Mouse (Mus musculus): ENCODE measurements around the gene Lnx1.

The Lnx1 gene

DNA sequence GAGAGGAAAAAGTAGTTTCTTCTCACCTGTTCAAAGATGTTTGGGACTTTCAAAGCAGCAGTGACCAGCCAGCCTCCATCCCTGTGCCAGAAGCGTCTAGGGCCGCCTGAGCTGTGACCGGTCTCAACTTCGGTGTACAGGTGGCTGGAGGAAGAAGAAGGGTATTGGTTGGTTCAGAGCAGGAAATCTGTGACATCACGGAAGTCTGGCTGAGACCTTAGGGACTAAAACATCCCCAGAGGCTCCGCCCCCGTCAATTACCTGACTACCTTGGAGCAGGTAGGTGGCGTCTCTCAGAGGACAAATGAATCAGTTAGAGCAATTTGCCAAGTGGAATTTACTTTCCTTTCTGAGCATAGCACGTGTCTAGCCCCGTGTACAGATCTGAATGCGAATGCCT lies at the start of gene Lnx1:
Lnx1 (minus strand) TSS at position 147 of the 400 bp plus-strand sequence.
- DNase-seq (ENCODE audit: low spot score in 2 of 2), result no peak

DNA sequence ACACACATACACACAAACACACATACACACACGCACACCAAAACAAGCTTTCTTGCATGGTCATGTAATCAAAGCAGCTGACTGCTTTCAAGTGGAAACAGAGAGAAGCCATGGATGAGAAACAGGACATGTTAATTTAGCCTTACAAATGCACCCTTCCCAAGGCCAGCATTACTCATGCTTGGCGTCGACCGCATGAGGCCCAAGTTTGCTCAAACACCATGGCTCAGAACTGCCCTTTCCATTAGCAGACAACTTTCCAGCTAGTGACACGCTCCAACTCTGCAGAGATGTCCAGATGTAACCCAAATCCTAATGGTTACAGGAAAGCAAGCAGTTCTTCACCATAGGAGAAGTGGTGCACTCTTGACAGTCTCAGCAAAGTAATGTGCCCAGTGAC lies 47.8 kb upstream of the Lnx1 start:
- no peak for DNase-seq (ENCODE audit: low spot score in 2 of 2)

DNA sequence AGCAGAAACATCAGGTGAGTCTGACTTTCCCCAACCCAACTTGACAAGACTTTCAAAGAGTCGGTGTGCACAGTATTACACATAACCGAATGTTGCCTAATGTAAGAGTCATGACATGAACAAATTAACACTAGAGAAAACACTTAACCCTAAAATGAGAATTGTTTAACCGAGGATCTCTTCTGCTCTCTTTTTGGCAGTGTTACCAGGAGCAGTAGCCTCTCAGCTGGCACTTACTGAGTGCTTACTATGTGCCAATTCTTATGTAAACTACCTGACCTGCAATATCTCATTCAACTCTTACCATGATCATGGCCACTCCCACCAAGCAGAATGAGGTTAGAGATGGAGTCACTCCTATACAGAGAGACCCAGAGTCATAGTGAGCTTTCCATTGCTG lies 44.8 kb upstream of the Lnx1 start:
- no peak for DNase-seq (ENCODE audit: low spot score in 2 of 2)

DNA sequence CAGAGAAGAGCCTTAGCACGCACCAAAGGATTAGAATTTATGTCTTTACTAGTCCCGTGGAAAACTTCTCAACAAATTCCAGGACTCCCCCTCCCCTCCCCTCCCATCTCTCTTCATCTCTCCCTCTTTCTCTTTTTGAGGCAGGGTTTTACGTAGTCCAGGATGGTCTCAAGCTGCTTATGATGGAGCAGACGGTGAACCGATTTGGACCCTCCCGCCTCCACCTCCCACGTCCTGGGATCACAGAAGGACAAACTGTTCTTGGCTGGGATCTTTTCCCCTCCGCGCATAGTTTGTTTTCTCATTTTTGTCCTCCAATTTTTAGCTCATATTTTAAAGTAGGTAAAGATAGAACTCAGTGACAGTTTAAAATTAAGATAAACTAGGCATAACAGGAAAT lies 38.2 kb upstream of the Lnx1 start:
- no peak for DNase-seq (ENCODE audit: low spot score in 2 of 2)

DNA sequence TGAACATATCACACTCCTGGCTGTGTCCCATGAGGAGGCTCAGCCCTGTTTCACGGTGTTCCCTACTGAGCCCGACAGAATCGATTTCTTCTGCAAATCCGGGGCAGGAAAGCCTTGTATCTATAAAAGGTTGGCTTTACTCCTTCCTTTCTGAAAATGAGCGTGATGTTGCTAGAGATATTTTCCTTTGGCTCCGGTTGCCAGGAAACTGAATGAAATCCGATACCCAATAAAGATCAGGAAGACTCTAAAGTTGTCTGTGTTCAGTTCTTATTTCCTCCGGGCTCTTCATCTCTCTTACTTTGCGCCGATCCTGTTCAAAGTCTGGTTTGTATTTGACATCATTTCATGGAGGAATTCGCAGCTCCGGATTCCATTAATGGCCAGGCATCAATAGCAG lies 36.7 kb upstream of the Lnx1 start:
- no peak for DNase-seq (ENCODE audit: low spot score in 2 of 2)

DNA sequence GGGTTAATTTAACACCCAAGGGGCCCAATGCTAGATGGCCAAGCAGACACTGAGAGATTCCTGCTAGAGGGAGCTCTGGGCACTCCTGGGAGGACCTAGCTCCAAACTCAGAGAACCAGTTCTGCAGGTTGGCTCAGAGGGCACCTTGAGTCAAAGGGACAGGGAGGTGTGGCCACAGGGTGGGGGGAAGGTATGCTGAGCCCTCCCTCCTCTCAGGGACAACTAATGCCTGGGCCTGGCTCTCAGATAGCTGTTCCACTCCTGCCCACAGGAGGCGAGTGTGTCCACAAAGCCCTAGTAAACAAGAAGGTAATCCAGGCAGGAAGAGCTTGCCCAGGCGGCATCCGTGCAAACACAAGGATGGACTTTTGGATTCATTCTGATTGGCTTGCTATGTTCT lies 35.6 kb upstream of the Lnx1 start:
- peak; percentile 47 to 61 for DNase-seq (ENCODE audit: low spot score in 2 of 2)

DNA sequence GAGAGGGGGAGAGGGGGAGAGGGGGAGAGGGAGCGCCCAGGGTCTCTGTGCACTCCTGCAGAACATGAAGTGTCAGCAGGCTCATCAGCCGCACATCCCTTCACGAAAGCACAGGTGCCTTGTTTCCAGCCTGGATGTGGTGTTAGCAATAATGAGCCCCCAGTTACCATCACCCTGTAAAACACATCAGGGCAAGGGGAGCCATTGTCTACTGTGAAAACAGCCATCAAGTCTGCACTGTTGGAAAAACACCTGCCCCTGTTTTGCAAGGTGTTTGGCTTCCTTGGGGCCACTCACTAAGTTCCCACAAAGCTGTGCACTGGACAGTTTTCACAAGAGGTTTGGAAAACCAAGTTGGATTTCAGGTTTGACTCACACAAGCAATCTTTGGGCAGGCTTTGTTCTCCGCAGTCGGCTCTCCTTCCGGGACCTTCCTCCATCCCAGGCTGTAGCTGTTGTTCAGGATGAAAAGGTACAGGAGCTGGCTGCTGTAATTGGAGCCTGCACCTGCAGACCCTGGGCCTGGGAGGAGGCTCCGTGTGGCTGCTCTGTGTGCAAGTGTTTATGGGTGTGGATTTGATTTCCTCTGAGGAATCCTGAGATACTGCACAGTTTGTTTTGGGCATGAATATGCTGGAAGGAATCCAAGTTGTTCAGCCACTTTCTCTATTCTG lies 31.3 kb upstream of the Lnx1 start:
- no peak for DNase-seq (ENCODE audit: low spot score in 2 of 2)

DNA sequence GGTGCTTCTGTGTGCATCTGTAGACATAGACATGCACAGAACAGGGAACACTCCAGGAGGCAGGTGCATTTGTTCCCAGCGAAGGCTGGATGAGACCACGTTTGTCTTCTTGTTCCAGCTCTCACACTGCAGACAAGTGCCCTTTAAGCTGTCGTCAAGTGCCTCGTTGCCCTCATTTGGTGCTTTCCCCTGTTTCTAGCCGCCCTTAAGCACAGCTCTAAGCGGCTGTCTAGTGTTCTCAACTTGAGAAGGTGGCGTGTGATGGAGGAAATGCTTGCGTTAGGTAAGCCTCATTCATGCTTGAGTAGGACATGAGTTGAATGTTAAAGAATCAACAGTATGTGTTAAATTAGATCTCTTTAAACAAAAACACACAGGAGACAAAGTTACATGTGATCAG lies 29.9 kb upstream of the Lnx1 start:
- no peak for DNase-seq (ENCODE audit: low spot score in 2 of 2)

DNA sequence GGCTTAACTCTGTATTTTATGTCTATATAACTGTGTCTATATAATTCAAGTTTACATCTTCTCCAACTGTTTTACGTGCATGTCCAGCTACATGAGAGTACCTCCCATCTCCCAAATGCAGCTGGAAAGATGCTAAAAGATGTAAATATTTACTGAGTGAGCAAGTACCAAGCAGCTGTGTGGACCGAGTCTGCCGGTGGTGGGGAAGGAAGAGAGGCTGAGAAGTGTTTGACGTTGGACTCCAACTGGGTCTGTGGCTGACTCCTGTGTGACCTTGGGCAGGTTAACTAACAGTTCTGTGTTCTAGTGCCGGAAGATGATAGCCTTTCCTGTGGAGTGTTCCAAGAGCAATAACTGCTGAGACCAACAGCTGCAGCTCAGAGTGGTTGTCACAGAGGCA lies 27.9 kb upstream of the Lnx1 start:
- no peak for DNase-seq (ENCODE audit: low spot score in 2 of 2)

DNA sequence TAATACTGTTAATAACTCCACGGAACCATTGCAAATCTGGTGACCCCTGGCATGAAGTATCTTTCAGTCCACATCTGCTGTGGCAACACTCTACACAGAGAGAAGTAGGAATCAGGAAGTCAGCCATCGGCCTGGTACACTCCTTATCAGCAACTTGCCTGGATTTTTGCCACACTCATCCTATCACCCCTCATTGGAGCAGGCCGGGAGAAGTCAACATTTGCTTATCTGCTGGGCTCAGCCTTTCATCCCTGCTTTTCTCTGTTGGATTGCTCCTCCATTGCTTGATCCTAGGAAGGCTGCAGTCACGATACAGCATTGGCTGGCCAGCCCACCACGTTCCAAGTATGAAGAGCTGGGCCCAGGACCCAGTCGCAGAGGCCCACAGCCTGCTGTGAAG lies 26.9 kb upstream of the Lnx1 start:
- no peak for DNase-seq (ENCODE audit: low spot score in 2 of 2)

DNA sequence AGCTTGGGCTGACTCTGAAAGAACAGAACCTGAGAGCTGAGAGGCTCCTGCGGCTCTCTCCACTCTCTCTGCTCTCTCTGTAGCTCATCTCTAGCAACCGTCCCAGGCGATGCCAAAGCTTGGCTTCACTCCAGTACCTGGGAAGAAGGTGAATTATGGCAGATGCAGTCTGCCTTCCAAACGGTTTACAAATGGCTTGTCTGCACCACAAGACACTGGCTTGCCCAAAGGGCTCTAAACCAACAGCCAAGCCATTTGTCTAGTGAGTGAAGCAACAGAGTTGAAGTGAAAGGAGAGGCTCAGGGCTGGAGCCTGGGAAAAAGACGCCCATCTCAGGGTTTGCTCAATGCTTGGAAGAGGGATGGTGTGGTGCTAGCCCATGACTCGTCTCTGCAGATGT lies 25.5 kb upstream of the Lnx1 start:
- DNase-seq (ENCODE audit: low spot score in 2 of 2), result no peak

DNA sequence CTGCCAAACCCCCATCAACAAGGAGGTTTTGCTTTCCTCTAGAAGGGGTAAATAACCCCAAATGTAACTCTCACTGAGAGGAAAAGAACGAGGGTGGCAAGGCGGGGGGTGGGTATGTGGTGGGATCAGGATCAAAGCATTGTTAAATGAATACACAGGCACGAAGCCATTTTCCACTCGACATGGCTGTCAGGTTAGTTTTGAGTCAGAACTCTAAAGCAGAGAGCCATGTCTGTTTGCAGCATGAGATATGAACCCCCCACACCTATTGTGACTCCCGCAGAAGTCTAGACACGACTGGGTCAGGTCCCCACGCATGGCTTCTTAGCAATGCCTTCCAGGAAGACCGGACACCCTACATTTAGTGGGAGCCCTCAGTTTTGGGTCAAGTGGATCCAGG lies 24.6 kb upstream of the Lnx1 start:
- DNase-seq (ENCODE audit: low spot score in 2 of 2), result no peak

DNA sequence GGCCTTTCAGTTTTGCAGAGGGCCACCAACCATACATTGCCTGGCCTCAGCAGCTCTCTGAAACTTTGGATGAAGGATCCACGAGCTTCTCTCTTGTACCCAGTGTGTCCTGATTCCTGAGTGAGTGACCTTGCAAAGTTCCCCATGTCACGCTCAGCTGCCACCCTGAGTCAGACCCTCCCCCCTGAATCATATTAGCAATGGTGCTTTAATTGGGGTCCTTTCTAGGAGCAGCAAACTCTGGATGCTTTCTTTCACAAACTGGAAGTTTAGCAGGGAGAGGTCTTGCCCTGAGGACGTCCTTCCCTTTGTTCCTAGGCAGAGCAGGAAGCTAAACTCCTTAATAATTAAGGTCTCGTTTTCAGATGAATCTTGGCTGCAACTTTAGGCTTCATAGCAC lies 22.8 kb upstream of the Lnx1 start:
- no peak for DNase-seq (ENCODE audit: low spot score in 2 of 2)

DNA sequence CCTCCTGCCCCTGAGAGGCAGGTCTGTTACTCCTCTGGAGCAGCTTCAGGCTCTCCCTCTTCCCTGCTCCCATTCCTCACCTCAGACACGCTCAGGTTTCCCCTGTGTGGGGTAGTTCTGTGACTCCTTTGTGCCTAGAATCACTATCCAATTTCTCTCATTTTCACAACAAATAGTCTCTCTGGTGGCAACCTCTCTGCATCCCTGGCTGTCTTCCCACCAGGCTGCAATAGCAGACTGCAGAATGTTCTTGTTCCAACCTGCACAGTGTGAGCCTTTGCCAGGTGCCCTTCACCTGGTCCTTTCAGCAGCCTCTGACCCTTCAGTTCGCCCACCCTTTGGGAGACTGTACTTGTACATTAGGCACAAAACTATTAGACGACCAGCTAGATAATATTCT lies 19.1 kb upstream of the Lnx1 start:
- DNase-seq (ENCODE audit: low spot score in 2 of 2), result no peak

DNA sequence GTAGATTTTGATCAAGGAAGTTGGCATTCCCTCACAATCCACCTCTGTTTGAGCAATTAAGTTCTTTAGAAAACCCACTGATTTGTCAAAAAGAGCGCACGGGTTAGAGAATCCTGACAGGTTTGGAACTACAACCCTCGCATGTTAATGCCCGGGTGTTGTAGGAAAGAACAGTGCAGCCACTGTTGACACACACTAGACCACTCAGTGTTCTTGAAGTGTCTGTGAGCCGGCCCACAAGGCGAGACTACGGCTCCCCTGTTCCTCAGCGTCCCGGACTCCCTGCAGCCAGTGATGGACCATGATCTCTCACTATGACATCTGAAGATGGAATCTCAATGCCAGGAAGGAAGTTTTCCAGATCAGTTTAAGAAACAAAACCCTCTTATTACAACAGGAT lies 17.9 kb upstream of the Lnx1 start:
- DNase-seq (ENCODE audit: low spot score in 2 of 2), result no peak

DNA sequence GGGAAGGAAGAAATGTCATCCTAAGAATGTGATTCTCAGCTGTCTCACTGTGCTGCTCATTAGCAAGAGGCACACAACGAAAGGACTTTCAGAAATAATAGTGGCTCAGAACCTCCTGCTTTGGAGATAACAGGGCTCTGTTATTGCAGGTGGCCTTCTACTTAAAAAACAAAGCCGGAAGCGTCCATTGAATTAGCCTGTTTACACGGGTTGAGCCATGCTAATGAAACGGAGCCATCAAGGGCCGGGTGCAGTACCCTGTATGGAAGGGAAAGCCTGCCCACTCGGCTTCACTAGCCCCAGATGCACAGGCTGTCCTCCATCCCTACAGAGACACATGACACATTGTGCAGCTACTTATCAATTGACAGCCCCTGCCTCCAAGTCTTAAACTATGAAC lies 13.5 kb upstream of the Lnx1 start:
- no peak for DNase-seq (ENCODE audit: low spot score in 2 of 2)

DNA sequence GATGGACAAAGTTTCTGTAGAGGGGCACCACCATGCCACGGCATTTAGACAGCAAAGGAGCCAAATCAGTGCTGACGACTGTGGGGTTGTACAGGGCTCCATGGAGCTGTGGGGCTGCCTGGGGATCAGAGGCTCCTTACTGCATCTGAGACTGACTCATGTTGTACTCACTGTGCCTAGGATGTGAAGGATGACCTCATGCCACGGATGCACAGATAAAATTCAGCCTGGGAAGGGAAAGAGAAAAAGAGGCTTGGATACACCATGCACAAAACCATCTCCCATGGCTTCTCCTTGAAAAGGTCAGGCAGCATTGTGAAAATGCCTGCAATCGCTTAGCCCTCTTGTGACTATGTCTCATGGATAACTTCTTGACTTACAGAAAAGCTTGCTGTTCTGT lies 10.1 kb upstream of the Lnx1 start:
- DNase-seq (ENCODE audit: low spot score in 2 of 2), result no peak

DNA sequence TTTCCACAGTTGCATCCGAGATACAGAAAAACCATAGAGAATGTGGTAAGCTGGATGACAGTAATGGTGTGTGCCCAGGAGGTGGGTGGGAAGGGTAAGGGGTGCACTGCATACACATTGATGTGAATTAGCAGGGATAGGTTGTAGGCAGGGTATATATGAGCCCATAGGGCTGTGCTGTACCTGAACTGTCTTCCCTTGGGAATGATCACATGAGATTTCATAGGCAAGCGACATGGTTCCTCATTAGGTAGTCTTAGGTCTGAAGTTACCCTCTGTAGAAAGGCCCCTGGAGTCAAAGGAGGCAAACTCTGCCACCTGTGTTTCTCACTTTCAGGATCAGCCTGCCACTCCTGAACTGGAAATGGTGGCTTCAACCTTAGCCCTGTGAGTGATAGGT lies 9.3 kb upstream of the Lnx1 start:
- DNase-seq (ENCODE audit: low spot score in 2 of 2), result no peak

DNA sequence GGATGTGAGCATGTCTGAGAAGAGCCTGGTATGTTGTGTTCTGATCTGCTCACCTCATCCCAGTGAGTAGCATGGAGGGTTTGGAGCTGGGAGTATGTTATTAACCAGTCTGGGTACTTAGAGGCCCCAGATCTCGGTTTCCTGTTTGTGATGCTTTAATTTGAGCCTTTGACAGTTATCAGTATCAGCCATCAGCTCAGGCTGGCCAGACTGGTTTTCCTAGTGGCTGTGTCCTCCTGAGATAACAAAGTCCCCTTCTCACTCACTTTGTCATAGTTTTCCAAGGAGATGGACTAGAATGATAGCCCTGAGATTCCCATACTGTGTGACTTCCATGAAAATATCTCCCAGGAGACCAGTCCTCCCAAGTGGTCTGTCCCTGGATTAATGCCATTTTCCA lies 8.3 kb upstream of the Lnx1 start:
- no peak for DNase-seq (ENCODE audit: low spot score in 2 of 2)

DNA sequence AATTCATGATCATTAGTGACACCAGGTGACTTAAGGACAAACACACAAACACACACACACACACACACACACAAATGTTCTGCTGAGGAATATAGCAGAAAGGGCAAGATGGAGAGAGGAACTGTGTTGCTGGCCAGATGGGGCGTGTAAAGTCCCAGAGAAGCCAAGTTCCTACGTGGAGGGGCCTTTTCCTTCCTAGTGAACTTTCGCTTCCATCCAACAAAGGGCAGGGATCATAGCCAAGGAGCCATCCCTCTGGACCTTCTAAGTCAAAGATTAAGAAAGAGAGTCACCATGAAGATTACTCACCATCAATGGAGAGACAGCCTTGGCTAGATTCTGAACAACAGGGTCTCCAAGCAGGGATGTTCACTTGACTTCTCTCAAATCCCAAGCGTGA lies 7.5 kb upstream of the Lnx1 start:
- DNase-seq (ENCODE audit: low spot score in 2 of 2), result no peak

DNA sequence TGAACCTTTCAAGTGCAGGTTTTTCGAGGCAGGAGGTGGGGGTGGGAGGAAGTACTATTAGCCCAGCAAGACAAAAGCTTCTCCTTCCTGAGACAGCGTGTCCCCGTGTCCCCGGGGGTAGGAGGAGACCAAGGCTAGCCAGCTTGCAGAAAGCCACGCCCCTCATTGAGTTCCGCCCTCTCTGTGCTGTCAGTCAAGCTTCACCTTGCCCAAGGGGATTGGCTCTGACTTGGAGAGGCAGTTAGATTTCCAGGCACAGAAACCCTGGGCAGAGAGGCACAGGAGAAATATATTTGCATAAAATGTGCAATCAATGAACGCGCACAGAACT lies 1.7 kb upstream of the Lnx1 start:
- DNase-seq (ENCODE audit: low spot score in 2 of 2), result peak; percentile 61 to 74

DNA sequence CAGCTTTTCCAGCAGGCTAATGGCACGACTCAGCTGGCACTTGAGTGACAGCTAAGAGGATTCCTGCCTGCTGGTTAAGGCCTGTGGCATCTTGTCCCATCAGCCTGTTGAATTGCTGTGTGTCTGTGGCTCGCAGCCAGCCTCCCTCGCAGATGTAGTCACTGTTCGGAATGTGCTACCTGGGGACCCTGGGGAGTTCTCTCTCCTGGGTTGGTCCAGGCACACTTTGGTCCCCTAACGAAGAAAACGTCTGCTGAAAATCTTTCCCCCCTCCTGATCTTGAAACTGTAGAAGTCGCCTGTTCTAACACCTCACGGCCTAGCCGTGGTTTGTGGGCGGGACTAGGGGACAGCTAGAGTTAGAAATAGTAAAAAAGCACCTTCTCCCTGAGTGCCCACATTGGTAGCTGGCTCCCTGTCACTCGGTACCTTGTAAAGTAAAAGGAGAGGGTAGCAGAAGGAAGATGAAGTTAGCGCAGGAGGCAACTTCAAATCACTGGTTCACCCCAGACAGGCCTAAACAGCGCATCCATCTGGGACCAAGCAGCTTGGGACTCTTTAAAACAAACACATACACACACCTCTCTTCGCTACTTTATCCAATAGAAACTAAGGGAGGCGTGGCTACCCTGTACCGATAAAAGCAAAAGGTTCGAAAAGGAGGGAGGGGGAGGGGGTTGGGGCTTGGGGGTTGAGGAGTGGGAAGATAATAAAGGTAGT lies 1.2 kb upstream of the Lnx1 start:
- no peak for DNase-seq (ENCODE audit: low spot score in 2 of 2)

DNA sequence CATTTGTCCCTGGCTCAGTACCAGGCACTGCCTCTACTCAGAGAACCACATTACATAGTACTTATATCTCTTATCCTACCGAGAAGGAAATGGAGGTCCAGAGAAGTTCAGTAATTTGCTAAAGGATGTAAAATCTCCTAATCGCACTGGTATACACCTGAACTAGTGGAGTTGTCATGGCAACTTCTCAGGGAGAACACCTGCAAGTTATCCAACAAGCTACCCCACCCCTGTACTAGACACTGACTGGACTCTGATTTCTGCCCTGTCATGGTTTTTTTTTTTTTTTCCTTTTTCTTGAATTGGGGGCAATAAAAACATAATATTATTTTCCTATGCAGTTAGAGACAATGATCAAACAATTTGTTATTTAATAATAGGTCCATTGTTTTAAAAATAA lies 1.8 kb downstream of the Lnx1 start:
- DNase-seq (ENCODE audit: low spot score in 2 of 2), result no peak

DNA sequence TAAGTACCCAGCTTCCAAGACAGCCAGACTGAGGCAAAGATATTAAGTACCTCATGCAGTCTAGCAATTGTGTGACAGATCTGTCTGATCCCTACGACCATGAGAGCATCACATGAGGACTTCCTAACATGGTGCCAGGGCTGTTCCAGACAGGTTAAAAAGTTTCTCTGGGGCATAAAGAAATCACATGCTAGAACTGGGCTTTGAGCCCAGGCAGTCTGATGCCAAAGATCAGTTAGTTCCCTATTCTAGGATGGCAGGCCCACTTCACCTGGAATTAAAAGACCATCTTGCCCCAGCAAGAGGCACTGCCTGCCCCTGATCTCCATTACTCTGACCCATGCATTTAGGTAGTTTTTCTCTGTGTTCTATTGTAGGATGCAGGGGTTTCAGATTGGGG lies 3.0 kb downstream of the Lnx1 start:
- DNase-seq (ENCODE audit: low spot score in 2 of 2), result no peak
